Mouse (Mus musculus) MEL (cell line): Measurements from ENCODE around the gene Lmo7.
A peak's percentile ranks its signal among the peaks of the same experiment; 100 is the strongest.

Source experiments
- CTCF ChIP-seq, 3 experiments: IDR thresholded peaks in 2 of 3; conservative IDR thresholded peaks in 1 of 3; 2 replicates each; pipeline ENCODE4 v1.5.1; 2011 to 2012; ENCODE audit warnings: low read length in 3 of 3, low read depth in 2 of 3, mild to moderate bottlenecking in 2 of 3, improper control_type of control experiment in 1 of 3, inconsistent platforms in 1 of 3, mixed read lengths in 1 of 3, moderate library complexity in 1 of 3; ENCODE audit not compliant: control insufficient read depth in 1 of 3, insufficient read depth in 1 of 3, poor library complexity in 1 of 3, severe bottlenecking in 1 of 3
- ELF1 ChIP-seq: IDR thresholded peaks from 2 replicates; pipeline ENCODE4 v1.6.1; 2014; ENCODE audit warnings: low read depth, mild to moderate bottlenecking, inconsistent platforms, low read length, improper control_type of control experiment, moderate library complexity
- GABPA ChIP-seq: IDR thresholded peaks from 2 replicates; pipeline ENCODE4 v1.6.1; 2012; ENCODE audit warnings: low read depth, mild to moderate bottlenecking, inconsistent platforms, low read length, improper control_type of control experiment, moderate library complexity
- MEF2A ChIP-seq: IDR thresholded peaks from 2 replicates; pipeline ENCODE4 v1.6.1; 2014; ENCODE audit warnings: low read depth, mild to moderate bottlenecking, inconsistent platforms, low read length, improper control_type of control experiment; ENCODE audit not compliant: poor library complexity, insufficient replicate concordance, severe bottlenecking; ENCODE audit errors: extremely low read depth
- POLR2AphosphoS5 ChIP-seq: IDR thresholded peaks from 2 replicates; pipeline ENCODE4 v1.6.1; 2012; ENCODE audit warnings: low read depth, borderline replicate concordance, mild to moderate bottlenecking, inconsistent platforms, low read length, moderate library complexity, mixed read lengths
- SIN3A ChIP-seq: IDR thresholded peaks from 2 replicates; pipeline ENCODE4 v1.6.1; 2012; ENCODE audit warnings: low read length, improper control_type of control experiment, inconsistent platforms

DNA sequence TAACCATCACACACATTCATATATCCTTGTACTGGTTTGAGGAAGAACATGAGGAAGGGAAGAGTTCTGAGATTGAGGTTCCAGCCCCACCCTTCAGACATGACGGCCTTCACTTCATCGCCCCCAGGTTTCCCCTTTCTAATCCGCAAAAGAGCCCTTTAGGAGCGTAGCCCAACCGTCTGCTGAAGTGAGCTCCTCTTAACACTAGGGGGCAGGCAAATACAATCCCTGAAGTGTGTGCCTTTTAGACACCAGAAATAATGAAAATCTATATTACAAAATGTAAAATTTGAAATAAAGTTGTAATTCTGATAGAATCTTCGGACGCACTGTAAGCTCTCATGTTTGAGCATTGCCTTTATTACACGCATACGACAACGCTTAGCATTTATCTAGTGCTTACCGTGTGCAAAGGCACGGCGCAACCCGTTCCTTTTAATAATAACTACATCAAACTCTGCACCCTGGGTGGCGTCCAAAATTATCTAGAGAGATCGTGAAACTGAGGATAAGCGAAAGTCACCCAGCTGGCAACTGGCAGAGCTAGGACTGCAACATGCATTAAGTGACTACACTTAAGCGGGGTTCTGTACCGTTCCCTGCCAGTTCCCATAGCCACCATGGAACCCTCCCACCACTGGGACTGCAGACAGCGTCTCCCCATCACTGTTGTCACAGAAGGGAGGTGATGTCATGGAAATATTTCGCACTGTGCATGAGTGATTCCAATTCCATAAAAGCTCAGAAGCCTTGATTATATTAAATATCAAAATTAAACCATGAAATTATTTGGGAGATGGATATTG lies 217.2 kb downstream of the Lmo7 start:
- no peak for TF ChIP-seq MEF2A
- TF ChIP-seq ELF1, result no peak
- TF ChIP-seq CTCF (IDR thresholded peaks at IDR 0.05 in 2 of 3, conservative IDR thresholded peaks at IDR 0.05 in 1 of 3; ENCODE audit: control insufficient read depth in 1 of 3, insufficient read depth in 1 of 3, low read depth in 2 of 3, low read length in 3 of 3, poor library complexity in 1 of 3, severe bottlenecking in 1 of 3), result peak; percentile 5 to 47 (median 42); a peak in 4 of 6 replicates
- no peak for TF ChIP-seq GABPA
- TF ChIP-seq SIN3A, result no peak
- no peak for TF ChIP-seq POLR2AphosphoS5
